Mouse (Mus musculus) neutrophil, adult 5-6 weeks (primary cell): ENCODE results near the gene Map1s. TPM values are rescaled to one million over a fixed set of nuclear protein-coding genes. Genes with fewer than 3 reads are reported as not detected.

ENCODE experiments used
- ATAC-seq: fragments of 151-379, 151-347 bp; 2 replicates; pipeline ENCODE4 v1.8.0; 2017; ENCODE audit warnings: mild to moderate bottlenecking, moderate TSS enrichment; ENCODE audit not compliant: insufficient number of reproducible peaks, poor library complexity, low FRiP score, severe bottlenecking; ENCODE audit errors: extremely low read depth
- total RNA-seq: library from RNA; stranded (forward); fragments of 200-1000 nt; gene quantifications from 2 replicates; pipeline ENCODE4 v1.2.3, GENCODE M21; 2017

Gene Map1s
- total RNA-seq, 1 experiment from 2014 or later: 11.9 TPM

GRCm38 (mm10) chr8:70896316-70897020, 9.3 kb upstream of the Map1s start:
- no peak for ATAC-seq

- peak; percentile 91 for ATAC-seq
Measured at GRCm38 (mm10) chr8:70897021-70897680, 8.6 kb upstream of the Map1s start, which contains the start of gene Rpl18a. Rpl18a (minus strand) TSS chr8:70897412.

- ATAC-seq: peak; percentile 47
Measured at GRCm38 (mm10) chr8:70897681-70898413, 7.9 kb upstream of the Map1s start.

GRCm38 (mm10) chr8:70898661-70899198, 7.0 kb upstream of the Map1s start:
- no peak for ATAC-seq

GRCm38 (mm10) chr8:70899226-70899625, 6.5 kb upstream of the Map1s start:
- no peak for ATAC-seq

- no peak for ATAC-seq
Measured at GRCm38 (mm10) chr8:70900872-70901387, 4.8 kb upstream of the Map1s start.

GRCm38 (mm10) chr8:70902211-70902610, 3.5 kb upstream of the Map1s start:
- no peak for ATAC-seq

GRCm38 (mm10) chr8:70903112-70903511, 2.6 kb upstream of the Map1s start:
- ATAC-seq: no peak

GRCm38 (mm10) chr8:70903582-70903981, 2.1 kb upstream of the Map1s start:
- no peak for ATAC-seq

- ATAC-seq: peak; percentile 20; the same call in 1 of the 2 replicates
Measured at GRCm38 (mm10) chr8:70904532-70904931, 1.2 kb upstream of the Map1s start.

GRCm38 (mm10) chr8:70905463-70905830, 285 bp upstream of the Map1s start:
- no peak for ATAC-seq

- ATAC-seq: no peak
Measured at GRCm38 (mm10) chr8:70907518-70907917, 1.8 kb downstream of the Map1s start.

- ATAC-seq: no peak
Measured at GRCm38 (mm10) chr8:70911596-70911995, 5.9 kb downstream of the Map1s start.

- no peak for ATAC-seq
Measured at GRCm38 (mm10) chr8:70912955-70913354, 7.2 kb downstream of the Map1s start.

GRCm38 (mm10) chr8:70913523-70913922, 7.8 kb downstream of the Map1s start:
- no peak for ATAC-seq

- no peak for ATAC-seq
Measured at GRCm38 (mm10) chr8:70914704-70915103, 9.0 kb downstream of the Map1s start.

- no peak for ATAC-seq
Measured at GRCm38 (mm10) chr8:70920049-70920922, 14.6 kb downstream of the Map1s start.

GRCm38 (mm10) chr8:70924151-70924550, 18.4 kb downstream of the Map1s start:
- no peak for ATAC-seq
